Mouse (Mus musculus): ENCODE data around the gene Col4a3. TPM values are rescaled to one million over a fixed set of nuclear protein-coding genes. Genes with fewer than 3 reads are reported as not detected.
A peak's percentile ranks its signal among the peaks of the same experiment; 100 is the strongest.

The Col4a3 gene
- total RNA-seq, 2 experiments from 2014 or later = 0.67 to 1.2 TPM

- DNase-seq = no peak
- intact Hi-C loops (cut with DNase I) = no loop called here
- no peak for TF ChIP-seq CTCF (IDR thresholded peaks at IDR 0.05)
- Histone ChIP-seq H3K27ac (no peak overlapping the region), H3K4me3 (no peak overlapping the region)
These were observed 33.3 kb downstream of the Col4a3 start for GRCm38 (mm10) chr1:82619981-82620380.

GRCm38 (mm10) chr1:82624934-82625333 lies 38.2 kb downstream of the Col4a3 start:
- no peak for DNase-seq
- Histone ChIP-seq H3K4me3 (no peak overlapping the region), H3K27ac (no peak overlapping the region)
- no peak for TF ChIP-seq CTCF (IDR thresholded peaks at IDR 0.05)
- intact Hi-C loops (cut with DNase I) = no loop called here

- Histone ChIP-seq H3K4me3 (no peak overlapping the region), H3K27ac (no peak overlapping the region)
- no peak for DNase-seq
- no peak for TF ChIP-seq CTCF (IDR thresholded peaks at IDR 0.05)
- intact Hi-C loops (cut with DNase I) = no loop called here
These were observed 38.8 kb downstream of the Col4a3 start for GRCm38 (mm10) chr1:82625474-82625873.

GRCm38 (mm10) chr1:82627652-82628051 lies 40.9 kb downstream of the Col4a3 start:
- no peak for DNase-seq
- no peak overlapping the region for H3K27ac ChIP-seq
- H3K4me3 ChIP-seq = no peak overlapping the region
- intact Hi-C loops (cut with DNase I) = no loop called here
- no peak for TF ChIP-seq CTCF (IDR thresholded peaks at IDR 0.05)

- H3K4me3 ChIP-seq = no peak overlapping the region
- intact Hi-C loops (cut with DNase I) = no loop called here
- no peak for TF ChIP-seq CTCF (IDR thresholded peaks at IDR 0.05)
- H3K27ac ChIP-seq = no peak overlapping the region
- DNase-seq = no peak
These were observed 42.8 kb downstream of the Col4a3 start for GRCm38 (mm10) chr1:82629495-82629894.

GRCm38 (mm10) chr1:82631169-82631792 lies 44.6 kb downstream of the Col4a3 start:
- DNase-seq = no peak
- intact Hi-C loops (cut with DNase I) = no loop called here
- TF ChIP-seq CTCF (IDR thresholded peaks at IDR 0.05) = no peak
- Histone ChIP-seq H3K27ac (no peak overlapping the region), H3K4me3 (no peak overlapping the region)

- peak overlapping the region; percentile 31; the same call in 1 of the 2 replicates for H3K27ac ChIP-seq
- peak; percentile 84 for DNase-seq
- TF ChIP-seq CTCF (IDR thresholded peaks at IDR 0.05) = no peak
- H3K4me3 ChIP-seq = peak overlapping the region; percentile 28; the same call in 1 of the 2 replicates
- intact Hi-C loops (cut with DNase I) = no loop called here
These were observed 48.0 kb downstream of the Col4a3 start for GRCm38 (mm10) chr1:82634545-82635253.

- intact Hi-C loops (cut with DNase I) = no loop called here
- Histone ChIP-seq H3K4me3 (no peak overlapping the region), H3K27ac (no peak overlapping the region)
- TF ChIP-seq CTCF (IDR thresholded peaks at IDR 0.05) = no peak
- DNase-seq = no peak
These were observed 48.5 kb downstream of the Col4a3 start for GRCm38 (mm10) chr1:82635254-82635620.

GRCm38 (mm10) chr1:82636321-82636720 lies 49.6 kb downstream of the Col4a3 start:
- DNase-seq = no peak
- TF ChIP-seq CTCF (IDR thresholded peaks at IDR 0.05) = no peak
- intact Hi-C loops (cut with DNase I) = no loop called here
- no peak overlapping the region for H3K27ac ChIP-seq
- H3K4me3 ChIP-seq = no peak overlapping the region

- no peak for DNase-seq
- TF ChIP-seq CTCF (IDR thresholded peaks at IDR 0.05) = no peak
- intact Hi-C loops (cut with DNase I) = no loop called here
- Histone ChIP-seq H3K27ac (no peak overlapping the region), H3K4me3 (no peak overlapping the region)
These were observed 50.7 kb downstream of the Col4a3 start for GRCm38 (mm10) chr1:82637414-82637813.

GRCm38 (mm10) chr1:82638428-82638827 lies 51.7 kb downstream of the Col4a3 start:
- no peak overlapping the region for H3K27ac ChIP-seq
- no peak overlapping the region for H3K4me3 ChIP-seq
- intact Hi-C loops (cut with DNase I) = no loop called here
- no peak for TF ChIP-seq CTCF (IDR thresholded peaks at IDR 0.05)
- DNase-seq = no peak

- H3K27ac ChIP-seq = no peak overlapping the region
- no peak; the same call in 1 of the 2 replicates for TF ChIP-seq CTCF (IDR thresholded peaks at IDR 0.05)
- intact Hi-C loops (cut with DNase I) = loop anchor here (1.0 to 5.0 kb wide), 2 partner anchors 70 to 84 kb away; no protein-coding TSS in a partner anchor
- H3K4me3 ChIP-seq = peak overlapping the region; percentile 70
- peak; percentile 82 for DNase-seq
These were observed 54.7 kb downstream of the Col4a3 start for GRCm38 (mm10) chr1:82641316-82641987.

- Histone ChIP-seq H3K27ac (no peak overlapping the region), H3K4me3 (no peak overlapping the region)
- no peak for DNase-seq
- intact Hi-C loops (cut with DNase I) = no loop called here
- no peak for TF ChIP-seq CTCF (IDR thresholded peaks at IDR 0.05)
These were observed 61.3 kb downstream of the Col4a3 start for GRCm38 (mm10) chr1:82647989-82648388.

Data from gastrocnemius, adult 2 months (tissue).